In the genomic region with DNA sequence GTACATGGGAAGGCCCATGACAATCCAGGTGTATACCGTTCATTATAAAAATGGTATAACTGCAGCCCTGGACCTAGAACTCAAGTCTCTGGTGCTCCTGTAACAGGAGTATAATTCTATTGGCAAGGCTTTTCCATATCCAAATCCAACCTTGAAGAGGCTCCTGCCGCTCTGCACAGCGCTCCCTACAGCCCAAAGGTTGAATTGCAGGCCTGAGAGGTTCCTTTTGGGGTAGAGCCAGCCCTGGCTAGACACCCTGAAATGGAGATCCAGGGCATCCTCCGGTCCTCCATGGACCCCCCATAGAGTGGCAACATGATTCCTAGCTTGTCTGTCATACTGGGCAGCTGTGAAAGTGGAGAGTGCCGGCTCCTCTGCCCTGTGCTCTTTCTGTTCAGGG, we compare ENCODE assay signal across 9 mouse cellular contexts. TPM values are rescaled to one million over a fixed set of nuclear protein-coding genes. Genes with fewer than 3 reads are reported as not detected.
A peak's percentile ranks its signal among the peaks of the same experiment; 100 is the strongest.
DNase-seq lines count a peak whose midpoint lies in the region; ATAC-seq lines count a peak whose summit lies in the region.
"Had no signal": no experiment of that assay in that cellular context is flagged by ENCODE, and none has a peak within 500 bp of the region (broad histone marks: within the 10 kb centered on the region; RNA-seq: fewer than 3 reads in every experiment).

No protein-coding gene starts in this region.

- 0 out of 2 replicates have a peak, but pooled peaks cover 9% of the 10 kb centered on the region for H3K27me3 ChIP-seq in forebrain, embryonic 12.5 days
- H3K27me3 ChIP-seq in liver, embryonic 13.5 days = peaks cover 21% of the 10 kb centered on the region

- peak overlapping the region; percentile 91 for H3K27ac ChIP-seq in forebrain, embryonic 12.5 days
- no peak overlapping the region for H3K27ac ChIP-seq in liver, embryonic 13.5 days

- H3K4me1 ChIP-seq in forebrain, embryonic 12.5 days = peaks cover 44% of the 10 kb centered on the region
- H3K4me1 ChIP-seq in liver, embryonic 13.5 days (replicated peaks) = peaks cover 19% of the 10 kb centered on the region

- intact Hi-C loops in left cerebral cortex, postnatal 25 days (cut with DNase I) = no loop called here

- DNase-seq in embryo, embryonic 10.5 days (ENCODE audit: low spot score) = peak; percentile 55
- no peak for DNase-seq in embryo, embryonic 10 days (ENCODE audit: low spot score)
- DNase-seq in B cell, adult 2 months = peak; percentile 11 to 22
- DNase-seq in liver, embryonic 13.5 days = no peak
- DNase-seq in MN1 (ENCODE audit: low spot score) = no peak
- DNase-seq in left cerebral cortex, postnatal 25 days (ENCODE audit: low spot score in 2 of 2) = no peak
- DNase-seq in cerebellum, adult 8-10 months = no peak
- DNase-seq: lung, postnatal 10 days had no signal

- no peak overlapping the region for H3K9ac ChIP-seq in forebrain, embryonic 12.5 days
- no peak overlapping the region for H3K9ac ChIP-seq in liver, embryonic 13.5 days

- no peaks in the 10 kb centered on the region for H3K9me3 ChIP-seq in forebrain, embryonic 12.5 days
- H3K9me3 ChIP-seq in liver, embryonic 13.5 days (replicated peaks) = no peaks in the 10 kb centered on the region

- H3K4me3 ChIP-seq in forebrain, embryonic 12.5 days (replicated peaks) = no peak overlapping the region
- no peak overlapping the region for H3K4me3 ChIP-seq in liver, embryonic 13.5 days (replicated peaks)

- WGBS in forebrain, embryonic 12.5 days = 27% methylated on average over 5 of the region's 5 CpGs
- WGBS in liver, embryonic 13.5 days (ENCODE audit: insufficient replicate concordance) = 36% methylated on average over 5 of the region's 5 CpGs

- H3K4me2 ChIP-seq in forebrain, embryonic 12.5 days = peak overlapping the region; percentile 35; the same call in 1 of the 2 replicates
- H3K4me2 ChIP-seq in liver, embryonic 13.5 days = 0 out of 2 replicates have a peak overlapping the region, but pooled peaks have one; percentile 21

- H3K36me3 ChIP-seq in forebrain, embryonic 12.5 days (replicated peaks) = no peaks in the 10 kb centered on the region
- no peaks in the 10 kb centered on the region for H3K36me3 ChIP-seq in liver, embryonic 13.5 days

- no peak for ATAC-seq in forebrain, embryonic 12.5 days (ENCODE audit: low FRiP score)
- ATAC-seq in liver, embryonic 13.5 days (ENCODE audit: low read depth) = no peak

RNA-seq across cellular contexts. Expression of gene Tmem115, which starts 54.8 kb away (rescaled TPM):
- polyA plus RNA-seq in forebrain, embryonic 12.5 days (2016; fragmentation: Nextera tagmentation; extraction: Ambion mirVana) = 43.3 and 45.0 TPM in 2 replicates
- polyA plus RNA-seq in liver, embryonic 13.5 days (2015; fragmentation: Nextera tagmentation; extraction: Ambion mirVana) = 16.5 and 18.3 TPM in 2 replicates
- total RNA-seq in left cerebral cortex, postnatal 25 days (2021) = 10 to 100 TPM; 33.3 to 36.5 TPM

Comparison
In these comparisons a context has a peak if more than half of its experiments do, and no peak if none do; other contexts are left out.
1. DNase-seq: peak in embryo, embryonic 10.5 days (single experiment) and B cell, adult 2 months (2 of 2); none in embryo, embryonic 10 days (single experiment), liver, embryonic 13.5 days (single experiment), MN1 (single experiment), left cerebral cortex, postnatal 25 days (0 of 2) and cerebellum, adult 8-10 months (single experiment).